Mouse (Mus musculus) telencephalon, adult 2 months (tissue): Measurements from ENCODE around the gene Hdgf.

ENCODE experiments used
- DNase-seq: peaks from one replicate; pipeline ENCODE4 v3.0.0-alpha.2; 2011; ENCODE audit warnings: low read depth, low spot score

The Hdgf gene

DNA sequence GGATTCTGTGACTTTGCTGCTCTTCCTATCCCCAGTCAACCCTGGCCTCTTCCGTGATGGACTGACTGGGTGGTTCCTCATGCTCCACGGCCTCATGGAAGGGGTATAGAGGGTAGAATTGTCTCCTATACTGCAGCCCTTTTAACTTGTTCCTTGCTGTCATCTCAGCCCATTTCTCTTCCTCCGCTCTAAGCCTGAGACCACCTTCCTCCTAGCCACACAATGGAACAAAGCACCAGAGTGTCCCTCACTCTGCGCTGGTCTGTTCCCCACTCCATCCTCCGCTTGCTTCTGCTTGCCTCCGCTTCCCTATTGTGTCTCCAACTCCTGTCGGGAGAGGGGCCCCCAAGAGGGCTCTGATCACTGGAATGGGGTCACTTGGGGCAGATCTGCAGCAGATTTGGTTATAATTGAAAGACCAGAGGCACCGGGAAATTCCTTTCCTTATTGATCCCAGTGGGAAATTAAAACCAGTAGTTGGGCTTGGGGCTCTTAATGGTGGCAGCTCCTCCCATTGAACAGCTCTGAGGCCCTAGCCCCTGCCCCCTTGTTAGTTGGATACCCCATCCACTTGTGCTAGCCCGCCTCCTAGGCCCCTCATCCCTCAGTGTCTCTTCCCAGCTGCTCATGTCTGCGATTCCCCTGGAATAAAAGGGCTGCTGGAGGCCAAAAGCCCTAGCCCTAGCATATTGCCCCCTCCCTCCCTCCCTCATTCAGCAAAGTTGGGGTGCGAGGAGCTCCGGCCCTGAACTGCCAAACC, 39.8 kb downstream of the Hdgf start:
- DNase-seq = no peak

DNA sequence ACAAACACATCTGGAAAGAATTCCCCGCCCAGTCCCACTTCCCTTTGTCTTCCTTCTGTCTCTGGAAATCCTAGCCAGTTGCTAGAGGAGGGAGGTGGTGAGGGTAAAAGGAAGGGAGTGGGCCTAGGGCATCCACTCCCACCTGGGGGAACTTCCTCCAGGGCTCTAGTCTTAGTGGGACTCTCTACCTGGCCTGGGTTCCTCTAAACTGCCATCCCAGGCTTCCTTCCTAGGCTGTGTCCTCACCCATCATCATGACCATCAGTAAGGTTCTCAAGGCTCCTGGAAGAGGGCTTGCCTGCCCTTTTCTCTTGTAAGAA, 40.4 kb downstream of the Hdgf start:
- DNase-seq = no peak

DNA sequence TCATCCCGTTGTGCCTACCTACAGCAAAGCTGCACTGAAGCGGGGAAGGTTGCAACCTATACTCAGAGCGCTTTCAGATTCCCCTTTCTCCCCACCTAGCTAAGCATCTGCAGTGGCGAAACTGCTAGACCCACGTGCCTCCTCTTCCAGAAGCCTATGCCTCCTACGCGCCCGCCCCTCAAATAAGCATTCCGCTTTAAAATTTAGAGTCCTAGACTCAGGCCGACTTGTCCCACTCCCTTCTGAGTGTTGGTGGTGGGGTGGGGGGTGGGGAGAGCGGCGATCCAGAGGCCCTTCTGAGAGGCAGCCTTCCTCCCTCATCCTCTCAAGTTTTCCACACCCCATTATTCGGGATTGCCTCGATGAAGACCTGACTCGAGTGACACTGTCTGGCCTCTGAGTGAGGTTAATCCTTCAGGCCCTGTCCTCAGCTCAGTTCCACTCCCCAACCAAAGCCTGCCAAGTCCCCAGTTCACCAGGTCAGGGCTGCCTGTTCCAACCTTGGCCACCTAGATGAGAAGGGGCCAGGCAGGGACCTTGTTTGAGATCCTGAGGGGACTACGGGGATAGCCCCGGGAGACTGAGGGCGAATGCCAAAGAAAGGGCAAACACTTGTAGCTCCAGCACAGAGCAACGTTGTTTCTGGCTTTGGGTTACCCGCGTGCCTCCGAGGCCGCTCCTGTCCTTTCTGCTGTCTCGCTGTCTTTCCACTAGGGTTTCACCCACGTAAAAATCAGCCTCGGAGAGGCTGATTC, 41.1 kb downstream of the Hdgf start:
- DNase-seq = no peak

DNA sequence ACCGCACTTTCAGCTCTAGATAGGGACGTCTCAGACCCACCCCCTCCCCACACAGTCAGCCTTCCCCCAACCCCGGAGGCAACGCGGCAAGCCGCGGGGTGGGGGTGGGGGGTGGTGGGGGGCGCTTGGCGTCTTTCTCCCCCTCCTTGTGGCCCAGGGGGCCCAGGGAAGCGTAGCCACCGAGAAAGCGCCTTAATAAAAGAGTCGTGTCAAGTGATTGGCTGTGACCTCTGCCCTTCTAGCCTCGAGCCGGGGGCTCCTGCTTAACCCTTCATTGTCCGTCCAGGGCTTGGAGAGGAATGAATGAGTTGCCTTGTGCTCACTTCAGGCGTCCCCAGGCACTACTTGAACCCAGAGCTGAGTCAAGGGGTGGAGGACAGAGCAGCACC, 41.7 kb downstream of the Hdgf start:
- DNase-seq = no peak

DNA sequence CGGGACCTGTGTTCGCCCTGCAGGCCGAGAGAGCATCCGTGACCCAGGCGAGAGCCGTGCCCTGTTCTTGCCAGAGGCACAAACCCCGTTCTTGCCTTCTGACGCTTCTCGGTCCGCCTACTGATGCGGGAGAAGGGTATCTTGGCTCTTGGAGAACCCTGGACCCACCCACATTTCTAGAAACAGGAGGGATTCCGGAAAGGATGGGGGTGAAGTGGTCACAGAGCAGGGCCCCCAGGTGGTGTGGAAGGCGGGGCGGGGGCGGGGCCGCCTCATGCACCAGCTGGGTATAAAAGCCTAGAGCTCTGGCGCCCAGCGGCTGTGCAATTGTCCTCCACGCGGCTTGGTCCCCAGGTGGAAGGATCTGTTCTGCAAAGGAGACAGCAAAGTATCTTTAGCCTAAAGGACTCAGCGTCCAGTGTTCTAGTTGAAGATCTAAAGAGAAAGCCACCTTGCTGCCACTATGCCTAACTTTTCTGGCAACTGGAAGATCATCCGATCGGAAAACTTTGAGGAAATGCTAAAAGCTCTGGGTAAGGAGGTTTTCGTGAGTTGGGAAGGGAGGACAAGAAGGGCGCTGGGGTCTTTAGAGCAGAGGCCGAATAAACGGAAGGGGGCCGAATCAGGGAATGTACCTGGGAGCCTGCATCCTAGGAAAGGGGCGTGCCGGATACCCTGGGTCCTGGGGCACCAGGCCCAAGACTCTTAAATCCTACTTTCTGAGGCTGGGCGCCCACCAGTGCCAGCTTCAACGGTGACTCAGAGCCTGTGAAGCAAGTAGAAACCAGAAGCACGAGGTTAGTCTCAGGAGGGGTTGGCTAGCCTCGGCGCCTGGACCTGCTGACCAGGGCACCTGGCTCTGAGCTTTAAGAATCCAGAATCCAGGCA, 42.5 kb downstream of the Hdgf start, which contains the start of gene Crabp2:
Gene Crabp2, plus strand, starts transcription at position 289 of the 888 bp plus-strand sequence.
- DNase-seq = no peak

DNA sequence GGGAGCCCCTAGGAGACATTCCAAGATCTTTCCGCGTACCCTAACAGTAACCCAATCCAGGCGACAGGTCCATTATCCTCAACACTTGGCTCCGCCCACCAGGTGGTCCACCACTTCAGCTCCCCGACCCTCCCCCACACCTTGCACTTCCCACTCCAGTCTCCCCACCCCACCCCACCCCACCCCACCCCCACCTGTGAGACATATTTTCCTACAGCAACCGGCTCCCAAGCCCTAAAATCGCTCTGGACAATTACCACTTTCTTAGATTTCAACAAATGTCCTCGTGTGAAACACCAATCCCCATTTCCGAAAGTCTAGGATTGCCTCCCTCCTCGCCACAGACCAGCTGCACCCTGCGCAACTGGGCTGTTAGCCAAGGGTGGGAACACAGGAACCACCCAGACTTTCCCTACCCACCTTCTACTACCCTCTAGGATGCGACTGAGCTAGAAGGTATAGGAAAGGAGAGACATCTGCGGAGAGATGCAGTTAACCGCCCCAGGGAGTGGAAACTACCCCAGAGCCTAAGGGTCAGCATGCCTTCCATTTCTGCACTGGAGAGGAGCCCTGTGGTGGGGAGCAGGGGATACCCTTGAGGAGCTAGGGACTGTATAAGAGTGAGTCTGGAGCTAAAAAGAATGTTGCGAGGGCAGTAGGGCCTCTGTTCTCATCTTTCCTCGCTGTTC, 43.3 kb downstream of the Hdgf start:
- no peak for DNase-seq

DNA sequence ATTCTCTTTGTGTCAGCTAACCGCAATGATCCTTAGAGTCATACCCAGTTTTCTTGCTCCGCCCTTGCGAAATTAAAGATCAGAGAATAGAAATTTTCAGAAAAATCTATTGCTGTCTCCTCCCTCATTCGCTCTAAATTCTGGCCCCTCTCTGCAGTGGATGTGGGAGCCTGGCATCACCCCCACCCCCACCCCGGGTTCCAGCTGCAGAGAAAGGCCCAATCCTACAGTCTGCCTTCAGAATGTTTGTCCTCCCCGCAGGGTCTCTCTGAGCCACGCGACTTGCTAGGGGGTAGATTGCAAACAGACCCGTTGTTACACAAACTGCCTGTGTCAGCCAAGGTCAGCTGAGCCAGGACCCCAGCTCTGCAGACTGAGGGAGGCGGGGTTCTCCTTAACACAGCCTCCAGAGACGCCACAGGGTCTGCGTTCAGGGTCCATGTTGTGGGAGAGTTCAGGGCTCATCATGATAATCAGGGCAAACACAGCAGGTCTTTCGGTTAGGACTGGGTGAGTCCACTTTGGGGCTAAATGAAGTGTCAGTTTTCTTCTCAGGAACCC, 43.9 kb downstream of the Hdgf start:
- no peak for DNase-seq

DNA sequence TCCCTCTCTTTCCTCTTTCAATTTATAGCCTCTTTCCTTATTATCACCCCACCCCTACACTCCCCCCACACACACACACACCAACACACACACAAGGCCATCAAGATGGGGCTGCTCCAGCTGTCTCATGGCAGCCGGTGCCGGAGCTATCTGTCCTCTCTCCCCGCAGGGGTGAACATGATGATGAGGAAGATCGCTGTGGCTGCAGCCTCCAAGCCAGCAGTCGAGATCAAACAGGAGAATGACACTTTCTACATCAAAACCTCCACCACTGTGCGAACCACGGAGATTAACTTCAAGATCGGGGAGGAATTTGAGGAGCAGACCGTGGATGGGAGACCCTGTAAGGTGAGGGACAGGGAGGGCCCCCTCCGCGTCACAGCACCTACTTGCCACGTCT, 45.8 kb downstream of the Hdgf start:
- DNase-seq = no peak

DNA sequence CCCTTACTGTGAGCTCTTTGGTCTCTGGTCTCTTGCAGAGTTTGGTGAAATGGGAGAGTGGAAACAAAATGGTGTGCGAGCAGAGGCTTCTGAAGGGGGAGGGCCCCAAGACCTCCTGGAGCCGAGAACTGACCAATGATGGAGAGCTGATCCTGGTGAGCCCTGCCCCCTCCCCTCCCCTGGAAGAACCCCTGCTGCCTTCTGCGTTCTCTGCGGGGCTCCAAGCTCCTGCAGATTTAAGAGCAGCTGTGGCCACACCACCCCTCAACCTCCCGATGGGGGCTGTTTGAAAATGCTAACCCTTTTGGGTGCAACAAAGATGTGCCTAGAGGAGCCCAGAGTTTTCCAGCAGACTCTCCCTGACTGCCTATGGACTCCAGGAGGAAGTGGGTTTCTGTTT, 46.3 kb downstream of the Hdgf start:
- no peak for DNase-seq

DNA sequence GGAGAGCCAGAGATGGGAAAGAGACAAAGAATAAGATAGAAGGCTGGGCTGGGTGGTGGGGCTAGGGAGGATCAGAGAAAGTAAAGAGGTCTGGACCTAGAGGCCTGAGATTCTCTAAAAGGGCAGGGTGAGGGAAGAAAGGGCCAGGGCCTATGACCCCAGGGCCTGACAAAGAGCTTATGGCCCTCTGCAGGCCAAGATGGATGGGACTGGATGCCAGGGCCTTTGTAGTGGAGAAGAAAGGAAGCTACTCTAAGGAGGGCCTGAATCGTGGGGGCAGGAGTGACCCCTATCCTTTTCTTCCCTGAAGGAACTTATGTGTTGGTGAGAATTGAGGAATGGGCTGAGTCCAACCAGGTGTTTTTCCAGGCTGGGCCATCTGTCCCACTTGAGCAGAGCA, 51.9 kb downstream of the Hdgf start:
- no peak for DNase-seq

DNA sequence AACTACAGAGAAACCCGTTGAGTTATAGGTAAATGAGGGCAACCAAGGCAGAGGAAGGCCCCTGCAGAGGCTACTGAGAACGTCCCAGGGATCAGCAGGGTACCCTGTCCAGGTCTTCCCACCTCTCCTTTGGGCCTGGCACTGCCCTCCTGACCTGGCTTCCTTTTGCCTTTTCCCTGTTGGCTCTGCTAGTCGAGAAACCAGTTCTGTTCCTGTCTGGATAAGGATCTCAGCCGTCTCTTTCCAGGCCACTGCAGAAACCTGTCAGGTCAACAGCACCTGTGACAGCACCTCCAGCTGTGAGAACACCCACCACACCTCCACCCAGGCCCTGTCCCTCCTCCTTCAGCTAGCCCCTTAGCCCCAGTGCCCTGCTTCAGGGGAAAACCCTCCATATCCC, 52.4 kb downstream of the Hdgf start:
- DNase-seq = no peak

DNA sequence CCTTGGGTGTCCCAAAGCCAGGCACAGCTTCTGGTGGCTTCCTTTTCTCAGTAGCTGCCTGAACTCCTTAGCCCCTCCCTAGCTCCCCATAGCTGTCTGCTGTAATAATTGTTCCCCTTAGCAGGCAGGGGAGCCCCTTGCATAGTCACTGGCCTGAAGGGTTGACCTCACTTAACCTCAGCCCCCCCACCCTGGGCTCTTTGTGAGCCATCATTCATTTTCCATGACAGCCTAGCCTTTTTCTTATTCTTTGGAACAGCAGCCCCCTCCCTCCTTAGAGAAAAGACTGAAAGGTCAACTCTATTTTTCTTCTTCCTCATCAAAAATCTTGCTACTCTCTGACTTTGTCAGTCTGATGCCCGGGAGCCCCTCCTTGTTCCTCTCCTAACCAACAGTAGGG, 52.8 kb downstream of the Hdgf start:
- DNase-seq = no peak

DNA sequence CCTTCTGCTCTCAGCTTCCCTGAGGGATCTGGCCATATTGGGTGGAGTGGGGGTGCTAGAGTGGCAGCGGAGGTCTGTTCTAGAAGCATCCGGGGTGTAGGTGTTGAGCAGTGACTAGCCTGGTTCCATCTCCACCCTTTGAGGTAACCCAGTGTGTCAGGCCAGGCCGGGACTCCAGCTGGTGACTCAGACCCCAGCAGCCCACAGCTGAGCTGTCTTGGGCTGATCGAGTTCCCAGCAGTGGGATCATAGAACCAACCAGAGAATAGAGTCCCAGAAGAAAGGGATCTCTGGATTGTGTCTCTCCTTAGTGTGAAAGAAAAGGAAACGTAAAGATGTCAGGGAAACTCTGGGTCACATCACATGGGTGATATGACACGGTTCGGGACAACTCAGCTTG, 53.2 kb downstream of the Hdgf start:
- DNase-seq = no peak

DNA sequence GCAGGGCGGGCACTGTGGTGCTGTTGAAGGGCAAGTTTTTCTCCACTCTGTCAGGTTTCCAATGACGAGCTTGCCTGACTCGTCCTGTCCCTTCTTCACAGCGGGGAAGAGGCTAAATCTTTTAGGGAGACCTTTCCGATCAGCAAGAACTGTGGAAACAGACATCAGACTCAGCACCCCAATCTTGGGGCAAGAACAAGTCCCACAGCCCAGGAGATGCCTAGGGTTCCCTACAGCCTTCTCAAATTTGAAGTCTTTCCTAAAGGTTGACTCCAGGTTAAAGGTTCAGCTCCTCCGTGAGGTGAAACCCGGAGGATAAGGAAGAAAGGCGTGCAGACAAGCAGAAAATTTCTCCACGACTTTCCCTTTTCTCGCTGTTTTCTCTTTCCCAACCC, 54.1 kb downstream of the Hdgf start:
- DNase-seq = no peak

DNA sequence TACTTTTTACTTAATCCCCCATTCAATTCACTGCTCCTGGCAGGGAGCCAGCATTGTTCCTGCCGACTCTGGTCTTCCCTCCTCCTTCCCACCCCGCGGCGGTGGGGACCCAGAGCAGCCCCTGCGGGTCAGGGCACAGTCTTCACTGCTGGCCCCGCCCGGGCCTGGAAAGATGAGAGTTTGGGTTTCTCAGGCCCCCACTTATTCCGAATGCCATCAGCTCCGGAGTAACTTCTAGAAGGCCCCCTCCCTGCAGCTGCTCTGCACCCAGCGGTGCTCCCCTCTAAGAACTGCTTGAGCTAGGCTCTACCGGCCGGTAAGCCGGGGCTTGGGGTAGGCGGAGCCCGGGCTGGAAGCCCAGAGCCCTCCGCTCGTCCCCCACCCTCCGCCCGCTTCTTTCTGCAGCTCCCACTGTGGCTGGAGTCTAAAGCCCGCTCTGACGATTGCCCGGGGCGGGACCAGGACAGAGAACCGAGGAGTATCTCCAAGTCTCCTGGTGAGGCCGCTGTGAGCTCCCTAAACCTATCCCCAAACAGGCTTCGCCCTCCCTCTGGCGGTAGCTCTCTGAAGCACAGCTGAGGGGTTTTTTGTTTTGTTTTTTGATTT, 54.6 kb downstream of the Hdgf start:
- DNase-seq = peak; percentile 59
